Mouse (Mus musculus): ENCODE measurements around the gene Cntnap3.

- no peak for TF ChIP-seq POLR2A (IDR thresholded peaks at IDR 0.05; ENCODE audit: borderline replicate concordance, insufficient read depth, low read length)
- TF ChIP-seq CTCF (IDR thresholded peaks at IDR 0.05; ENCODE audit: borderline replicate concordance, insufficient read depth, low read depth, low read length): no peak
Observed at GRCm38 (mm10) chr13:64732244-64732643, 171.5 kb downstream of the Cntnap3 start.

All from cerebellum, adult 2 months (tissue).